Mouse (Mus musculus) T-helper 2 cell (primary cell): ENCODE results near the gene Usp11.
"Not testable (repeated sequence)": the region's sequence is repeated elsewhere in the genome, so short reads cannot be mapped to it uniquely, and the experiment has no call there.

Experiments
- in situ Hi-C: fragments of 300-600 bp; cut with MboI, MseI; formaldehyde crosslinking; loops from one replicate; pipeline ENCODE4 v1.15.1; 2025; ENCODE audit warnings: high pct_unique_total_duplicates

Usp11 gene

GRCm38 (mm10) chrX:20703741-20704290, at the start of gene Usp11:
Usp11 (plus strand) TSS chrX:20703906.
- in situ Hi-C loops = no loop called here

DNA sequence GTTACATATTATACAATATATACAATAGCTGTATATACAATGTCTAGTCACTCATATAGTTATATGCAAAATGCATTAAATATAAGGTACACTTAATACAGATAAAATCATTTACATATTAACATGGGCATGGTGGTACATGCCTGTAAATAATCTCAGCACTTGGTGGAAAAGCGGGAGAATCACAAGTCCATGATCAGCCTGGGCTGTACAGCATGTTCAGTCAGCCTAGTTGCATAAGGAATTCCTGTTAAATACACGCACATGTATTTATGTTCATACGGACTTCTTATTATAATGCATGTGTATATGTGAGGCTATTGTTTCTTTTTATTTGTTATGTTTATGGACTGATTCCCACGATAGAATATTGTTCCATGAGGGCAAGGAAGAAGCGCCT, 46.1 kb upstream of the Usp11 start:
- in situ Hi-C loops = no loop called here

GRCm38 (mm10) chrX:20658026-20658652, 45.6 kb upstream of the Usp11 start, which contains the start of gene Uba1:
Uba1 (plus strand) TSS chrX:20658326.
- in situ Hi-C loops = no loop called here

- in situ Hi-C loops = no loop called here
Observed at GRCm38 (mm10) chrX:20658891-20659406, 44.8 kb upstream of the Usp11 start.

DNA sequence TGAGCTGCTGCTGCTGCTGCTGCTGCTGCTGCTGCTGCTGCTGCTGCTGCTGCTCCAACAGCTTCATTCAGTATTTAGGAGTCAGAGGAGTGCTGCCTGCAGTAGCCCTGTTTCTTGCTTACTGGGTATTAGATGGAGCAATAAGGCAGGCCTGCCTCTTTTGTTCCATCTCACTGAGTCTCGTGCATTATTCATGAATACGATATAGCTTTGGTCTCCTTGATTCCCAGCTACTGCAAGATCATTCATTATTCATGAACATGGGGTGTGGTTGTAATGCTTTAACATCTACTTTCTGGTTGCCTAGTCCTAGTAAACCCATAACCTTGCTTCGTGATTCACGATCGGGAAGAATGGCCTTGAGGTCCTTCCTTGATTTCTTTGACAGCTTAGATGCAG, 41.4 kb upstream of the Usp11 start:
- in situ Hi-C loops = loop anchor here (10.0 kb wide), 1 partner anchor 142 kb away; no protein-coding TSS in a partner anchor

- in situ Hi-C loops = loop anchor here (10.0 kb wide), 1 partner anchor 142 kb away; no protein-coding TSS in a partner anchor
Observed at GRCm38 (mm10) chrX:20662716-20663443, 40.8 kb upstream of the Usp11 start.

DNA sequence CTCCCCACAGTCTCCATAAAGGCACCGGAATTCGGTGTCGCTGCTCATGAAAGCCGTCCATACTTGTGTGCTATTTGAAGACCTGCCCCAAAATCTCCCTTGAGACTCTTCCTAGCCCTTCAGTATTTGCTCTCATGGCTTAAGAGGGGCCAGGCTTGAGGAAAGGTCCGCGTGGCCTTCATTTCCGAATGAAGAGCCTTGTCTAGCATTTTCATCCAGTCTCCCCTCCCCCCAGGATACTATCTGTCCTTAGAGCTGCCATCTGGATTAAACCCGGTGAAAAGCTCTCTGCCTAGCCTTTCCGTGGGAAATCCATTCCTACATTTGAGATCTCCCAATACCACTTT, 40.3 kb upstream of the Usp11 start:
- in situ Hi-C loops = loop anchor here (10.0 kb wide), 1 partner anchor 141 kb away; no protein-coding TSS in a partner anchor

DNA sequence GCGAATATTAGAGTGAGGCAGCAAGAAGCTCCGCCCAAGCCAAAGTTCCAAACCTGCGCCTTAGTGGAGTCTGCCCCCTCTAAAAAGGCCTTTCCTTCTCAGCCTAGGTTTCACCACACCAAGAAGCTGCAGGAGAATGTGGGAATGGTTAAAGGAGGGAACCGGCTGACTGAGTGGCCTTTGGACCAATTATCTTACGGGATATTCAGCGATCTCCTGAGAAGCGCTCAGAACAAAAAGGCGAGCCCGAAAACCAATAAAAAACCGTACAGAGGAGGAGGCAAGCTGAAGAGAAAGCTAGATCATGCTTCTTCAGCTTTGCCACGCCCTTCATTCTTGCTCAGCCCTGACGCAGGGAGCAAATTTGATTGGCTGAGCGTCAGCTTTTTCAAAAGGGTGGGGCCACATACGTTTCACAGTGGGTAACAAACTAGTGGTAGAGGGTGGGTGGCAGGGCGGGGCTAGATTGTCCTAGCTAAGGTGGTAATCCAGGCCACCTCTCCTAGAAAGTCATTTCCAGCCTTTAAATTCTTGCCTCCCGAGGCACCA, 16.1 kb upstream of the Usp11 start, which contains the start of gene Cdk16:
Cdk16 (plus strand) TSS at position 436 of the 549 bp plus-strand sequence.
- in situ Hi-C loops = no loop called here

DNA sequence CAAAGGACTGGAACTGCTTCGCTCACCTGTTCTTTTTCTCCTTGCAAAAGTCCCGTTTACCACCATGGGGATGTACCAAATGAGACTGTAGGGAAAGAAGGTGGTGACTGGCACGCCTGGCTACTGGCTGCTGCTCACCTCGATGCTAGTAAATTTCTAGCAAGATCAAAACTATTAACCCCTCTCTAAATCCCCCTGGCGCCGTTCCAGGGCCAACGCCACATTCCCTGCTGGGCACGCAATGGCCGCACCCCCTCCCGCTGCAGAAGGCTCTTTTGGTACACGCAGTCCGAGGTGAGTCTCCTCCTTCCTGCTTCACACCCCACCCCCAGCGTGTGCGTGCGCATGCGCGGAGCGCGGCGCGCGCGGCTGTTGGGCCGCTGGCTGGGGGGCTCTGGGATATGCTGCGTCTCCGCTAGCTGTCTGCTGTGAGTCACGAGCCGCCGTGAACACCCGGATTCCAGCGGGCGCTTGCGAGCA, 15.6 kb upstream of the Usp11 start:
- in situ Hi-C loops = no loop called here

DNA sequence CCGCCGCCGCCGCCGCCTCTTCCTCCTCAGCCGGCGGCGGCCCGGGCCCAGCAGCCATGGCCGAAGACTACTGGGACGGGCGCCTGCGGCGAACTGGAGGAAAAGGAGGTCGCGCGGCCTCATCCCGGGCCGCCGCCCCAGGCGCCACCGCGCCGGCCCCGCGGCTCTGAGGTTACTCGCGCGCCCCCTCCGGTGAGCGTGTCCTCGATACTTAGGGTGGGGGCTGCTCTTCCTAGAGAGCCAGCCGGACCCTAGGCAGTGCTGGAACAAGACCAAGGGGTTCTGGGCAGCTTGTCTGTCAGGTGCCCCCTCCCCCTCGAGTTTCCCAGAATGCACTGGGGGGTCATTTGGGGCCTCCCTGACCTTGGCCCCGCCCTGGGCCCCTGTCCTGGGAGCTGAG, 15.1 kb upstream of the Usp11 start:
- in situ Hi-C loops = no loop called here

DNA sequence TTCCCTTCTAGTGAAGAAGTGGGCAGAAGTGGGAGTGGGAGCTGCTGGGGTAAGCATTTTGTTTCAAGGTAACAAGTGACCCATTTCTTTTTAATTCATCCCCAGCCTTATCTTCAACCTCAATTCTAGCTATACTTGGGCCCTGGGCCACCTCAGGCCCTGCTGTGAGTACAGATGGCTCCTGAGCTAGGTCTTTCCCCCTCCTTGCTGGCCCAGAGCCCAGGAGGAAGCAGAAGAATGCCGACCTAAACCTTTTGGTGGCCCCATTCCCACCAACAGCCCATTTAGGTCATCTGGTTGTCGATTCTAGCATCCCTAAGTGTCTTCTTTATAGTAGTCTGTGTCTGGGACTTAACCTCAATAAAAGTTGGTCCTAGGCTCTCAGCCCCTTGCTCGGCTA, 12.1 kb upstream of the Usp11 start:
- in situ Hi-C loops = loop anchor here (5.0 kb wide), 2 partner anchors 46 to 91 kb away; no protein-coding TSS in a partner anchor

DNA sequence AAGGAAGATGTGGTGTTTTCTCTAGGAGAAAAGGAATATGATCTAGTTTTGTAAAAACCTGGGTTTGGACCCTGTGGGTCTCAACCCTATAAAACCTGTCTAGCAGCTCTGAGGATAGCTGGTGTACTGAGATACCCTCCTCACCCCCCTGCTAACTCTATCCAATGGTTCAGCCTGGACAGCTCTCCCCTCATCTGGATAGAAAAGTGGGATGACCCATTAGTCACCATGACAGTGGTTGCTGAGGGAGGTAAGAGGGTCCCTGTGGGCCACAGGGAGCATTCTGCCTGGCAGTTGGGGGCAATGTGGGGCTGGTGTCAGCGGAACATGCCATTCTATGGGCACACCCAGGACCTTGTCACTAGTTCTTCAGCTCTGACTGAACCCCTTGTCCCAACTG, 11.1 kb upstream of the Usp11 start:
- in situ Hi-C loops = loop anchor here (5.0 kb wide), 2 partner anchors 45 to 90 kb away; no protein-coding TSS in a partner anchor

GRCm38 (mm10) chrX:20695842-20696241, 7.9 kb upstream of the Usp11 start:
- in situ Hi-C loops = no loop called here

DNA sequence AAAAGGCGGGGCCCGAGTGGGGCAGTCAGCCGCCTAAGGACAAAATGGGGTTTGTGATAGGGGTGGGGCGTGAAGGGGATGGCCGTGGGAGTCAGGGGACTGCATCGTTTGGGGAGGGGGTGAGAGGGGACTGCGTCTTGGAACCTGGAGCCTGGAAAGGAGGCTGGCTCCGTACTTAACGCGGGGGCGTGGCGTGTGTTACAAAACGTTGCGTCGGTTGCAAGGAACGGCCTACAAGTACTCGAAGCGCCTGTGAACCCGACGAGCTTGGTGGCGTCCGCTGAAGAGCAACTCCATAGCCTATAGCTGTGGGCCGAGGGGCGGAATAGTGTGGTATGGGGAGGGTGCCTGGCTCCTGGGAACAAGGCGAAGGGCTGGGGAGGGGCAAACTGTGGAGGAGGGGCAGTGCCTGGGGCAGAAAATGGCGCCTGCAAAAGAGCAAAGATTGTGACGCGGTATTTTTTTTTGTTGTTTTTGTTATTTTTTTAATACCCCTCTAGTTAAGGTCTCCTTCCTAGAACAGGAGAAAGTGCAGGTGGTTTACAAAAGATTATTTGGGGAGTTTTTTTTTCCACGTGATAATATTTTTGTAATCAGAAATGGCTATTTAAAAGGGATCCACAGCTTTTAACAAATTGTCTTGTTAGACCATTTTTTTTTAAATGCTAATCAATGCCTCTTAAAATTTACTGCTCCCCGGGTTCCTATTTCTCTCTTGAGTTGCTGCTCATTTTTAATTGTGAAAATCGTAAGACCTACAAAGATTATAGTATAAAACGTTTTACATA, 783 bp downstream of the Usp11 start:
- in situ Hi-C loops = no loop called here

GRCm38 (mm10) chrX:20705083-20705402, 1.3 kb downstream of the Usp11 start:
- in situ Hi-C loops = no loop called here

DNA sequence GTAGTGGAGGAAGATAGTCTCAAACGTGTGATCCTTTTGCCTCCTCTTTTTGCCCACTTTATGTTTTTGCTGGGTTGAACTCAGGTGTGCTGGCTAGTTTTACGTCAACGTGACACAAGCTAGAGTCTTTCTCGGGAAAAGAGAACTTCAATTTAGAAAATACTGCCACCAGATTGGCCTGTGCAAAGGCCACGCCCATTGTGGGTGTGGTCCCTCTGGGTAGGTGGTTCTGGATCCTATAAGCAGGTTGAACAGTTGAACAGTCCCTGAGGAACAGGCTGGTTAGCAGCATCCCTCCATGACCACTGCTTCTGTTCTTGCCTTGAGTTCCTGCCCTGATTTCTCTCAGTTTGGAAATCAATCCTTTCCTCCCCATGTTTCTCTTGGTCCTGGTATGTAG, 25.0 kb downstream of the Usp11 start:
- in situ Hi-C loops = no loop called here

DNA sequence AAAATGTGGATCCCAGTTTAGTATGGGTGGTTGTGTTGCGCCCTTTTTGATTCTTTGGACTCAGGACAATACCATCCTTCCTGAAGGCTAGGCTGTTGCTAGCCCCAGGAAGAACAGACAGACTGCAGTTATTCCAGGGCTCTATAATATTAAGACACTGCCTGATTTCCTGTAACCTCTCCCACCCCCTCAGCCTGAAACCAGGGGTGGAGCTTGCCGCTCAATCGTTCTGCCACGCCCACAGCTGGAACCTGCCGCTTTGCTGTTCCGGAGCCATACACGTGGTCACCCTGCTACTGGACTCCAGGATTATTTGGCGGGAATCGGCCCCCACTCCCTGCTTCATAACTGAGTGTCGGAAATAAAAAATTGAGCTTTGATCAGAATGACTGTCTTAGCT, 26.3 kb downstream of the Usp11 start:
- in situ Hi-C loops = not testable (repeated sequence)

- in situ Hi-C loops = loop anchor here (5.0 kb wide), 1 partner anchor 44 kb away; no protein-coding TSS in a partner anchor
Observed at GRCm38 (mm10) chrX:20736479-20736878, 32.8 kb downstream of the Usp11 start.

DNA sequence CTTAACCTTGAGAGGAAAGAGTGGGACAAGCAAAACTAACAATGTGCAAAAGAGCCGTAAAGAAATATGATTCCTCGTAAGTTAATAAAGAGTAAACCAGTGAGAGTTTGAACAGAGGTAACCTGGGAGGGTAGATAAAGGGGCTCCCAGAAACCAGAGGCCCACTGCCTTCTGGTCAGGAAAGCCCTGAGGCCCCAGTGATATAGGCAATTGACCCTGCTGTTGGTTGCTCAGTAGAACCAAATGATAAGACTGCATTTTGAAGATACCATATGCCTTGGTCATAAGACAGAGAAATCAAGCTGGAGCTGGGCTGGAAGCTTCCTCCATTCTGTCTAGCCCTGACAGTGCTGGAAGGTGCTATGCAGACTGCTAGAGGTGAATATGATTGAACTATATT, 45.1 kb downstream of the Usp11 start:
- in situ Hi-C loops = no loop called here

DNA sequence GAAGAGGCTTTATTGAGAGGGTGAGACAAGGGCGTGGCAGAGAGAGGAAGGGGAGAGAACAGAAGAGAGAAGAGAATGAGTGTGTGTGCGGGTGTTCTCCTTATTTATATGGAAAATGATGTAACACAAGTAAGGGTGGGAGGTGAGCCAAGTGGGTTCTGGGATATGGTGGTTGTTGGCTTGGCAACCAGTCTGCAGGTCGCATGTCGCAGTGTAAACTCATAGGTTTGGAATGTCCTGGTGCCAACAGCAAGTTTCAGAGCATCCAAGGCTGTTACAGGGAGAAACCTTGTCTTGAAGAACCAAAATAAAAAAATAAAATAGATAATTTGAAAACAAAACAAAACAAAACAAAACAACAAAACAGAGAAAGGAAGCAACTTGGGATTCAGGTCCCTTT, 57.5 kb downstream of the Usp11 start:
- in situ Hi-C loops = no loop called here
